Mouse (Mus musculus): Measurements from ENCODE around the gene Ripor3. TPM values are rescaled to one million over a fixed set of nuclear protein-coding genes. Genes with fewer than 3 reads are reported as not detected.

The Ripor3 gene
- total and polyA plus RNA-seq, 3 experiments: 0.17 TPM; not detected in 2

DNA sequence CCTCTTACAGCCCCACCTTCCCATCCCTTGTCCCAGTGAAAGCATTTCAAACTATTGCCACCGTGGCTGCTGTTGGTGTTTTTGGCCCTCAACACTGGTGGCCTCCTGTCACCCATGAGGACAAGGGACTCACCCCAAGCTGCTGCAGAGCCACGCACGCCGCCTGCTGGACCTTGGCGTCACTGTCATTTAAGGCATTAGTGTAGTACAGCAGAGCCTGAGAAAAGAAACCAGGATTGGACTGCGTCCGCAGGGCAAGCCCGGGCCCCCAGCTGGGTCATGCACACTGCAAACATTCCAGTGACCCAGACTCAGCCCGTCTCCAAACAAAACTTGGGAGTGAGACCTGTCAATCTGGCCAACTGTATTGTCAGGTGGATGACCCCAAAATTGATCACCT lies 27.8 kb downstream of the Ripor3 start:
- H3K27ac ChIP-seq (ENCODE audit: insufficient read depth, low read depth): no peak overlapping the region
- no peak overlapping the region for H3K9ac ChIP-seq (ENCODE audit: insufficient read depth, low read depth)

DNA sequence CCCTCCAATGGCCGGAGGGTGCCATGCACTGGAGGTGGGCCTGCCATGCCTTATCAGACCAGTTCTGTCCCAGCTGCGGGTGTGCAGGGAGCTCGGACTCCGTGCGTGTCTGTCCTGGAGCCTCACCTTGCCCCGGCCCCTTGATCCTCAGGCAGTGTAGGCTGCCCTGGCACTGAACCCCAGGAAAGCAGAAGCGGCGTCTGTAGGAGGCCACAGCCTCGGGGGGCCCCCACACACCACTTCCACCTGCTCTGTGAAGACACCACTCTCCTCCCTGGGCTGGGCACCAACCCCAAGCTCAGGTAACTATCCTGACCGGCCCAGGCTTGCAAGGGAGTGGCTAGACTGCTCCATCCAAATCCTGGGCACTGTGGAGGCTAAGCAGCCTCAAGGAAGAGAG lies 30.0 kb downstream of the Ripor3 start:
- H3K9me3 ChIP-seq (replicated peaks; ENCODE audit: low read length): no peaks in the 10 kb centered on the region
- no peak overlapping the region for H3K9ac ChIP-seq (ENCODE audit: insufficient read depth, low read depth)
- H3K27ac ChIP-seq (ENCODE audit: insufficient read depth, low read depth): no peak overlapping the region
- H3K4me2 ChIP-seq (ENCODE audit: insufficient read depth, low read depth, poor library complexity, severe bottlenecking): no peak overlapping the region
- H3K4me3 ChIP-seq (replicated peaks in 1 of 3; ENCODE audit: low read depth in 2 of 3, low read length in 2 of 3, poor library complexity in 1 of 3): no peak overlapping the region
- dilution Hi-C loops (cut with MboI; ENCODE audit: extremely low pct_ligation_motif_present, extremely low pct_unique_long_range_greater_than_20kb, low sequenced_read_pairs) (no loop called here), in situ Hi-C loops (cut with MboI; ENCODE audit: low pct_ligation_motif_present, low pct_unique_long_range_greater_than_20kb, low sequenced_read_pairs) (loop anchor here (5.0 kb wide), 1 partner anchor 83 kb away; no protein-coding TSS in a partner anchor)
- peaks cover 5 to 34% of the 10 kb centered on the region in 2 experiments; a peak in 3 of 4 replicates for H3K4me1 ChIP-seq (ENCODE audit: control insufficient read depth in 1 of 2, insufficient read depth in 2 of 2)
- peaks cover 39 to 51% of the 10 kb centered on the region in 2 experiments for H3K36me3 ChIP-seq (replicated peaks in 1 of 2; ENCODE audit: control insufficient read depth in 1 of 2, insufficient read depth in 1 of 2, low read length in 1 of 2)
- TF ChIP-seq ELF1 (IDR thresholded peaks at IDR 0.05; ENCODE audit: low read depth, low read length): no peak
- TF ChIP-seq NELFE (IDR thresholded peaks at IDR 0.05; ENCODE audit: low read depth, low read length): no peak
- no peak for TF ChIP-seq ZC3H11A (IDR thresholded peaks at IDR 0.05; ENCODE audit: low read depth, low read length)
- H3K79me2 ChIP-seq (replicated peaks; ENCODE audit: control insufficient read depth, extremely low read depth, insufficient read depth, poor library complexity, severe bottlenecking): no peaks in the 10 kb centered on the region
- no peak for DNase-seq (ENCODE audit: extremely low read depth)
- no peaks in the 10 kb centered on the region for H3K27me3 ChIP-seq (replicated peaks)

More for the DNA sequence above, 27.8 kb downstream of the Ripor3 start:
- TF ChIP-seq RAD21 (IDR thresholded peaks at IDR 0.05; ENCODE audit: low read depth, low read length): peak; percentile 32
- peak in 1 of 2 experiments; percentile 46; a peak in 1 of 4 replicates for TF ChIP-seq CTCF (conservative IDR thresholded peaks at IDR 0.05 in 1 of 2, IDR thresholded peaks at IDR 0.05 in 1 of 2; ENCODE audit: low read depth in 2 of 2, low read length in 2 of 2)
- TF ChIP-seq SMC3 (IDR thresholded peaks at IDR 0.05; ENCODE audit: low read depth, low read length): peak; percentile 57
- TF ChIP-seq MXI1 (IDR thresholded peaks at IDR 0.05; ENCODE audit: low read depth, low read length): no peak
- Histone ChIP-seq H3K36me3 (replicated peaks in 1 of 2; ENCODE audit: control insufficient read depth in 1 of 2, insufficient read depth in 1 of 2, low read length in 1 of 2) (peaks cover 18 to 28% of the 10 kb centered on the region in 2 experiments), H3K4me1 (ENCODE audit: control insufficient read depth in 1 of 2, insufficient read depth in 2 of 2) (peaks cover 5 to 34% of the 10 kb centered on the region in 2 experiments; a peak in 3 of 4 replicates), H3K4me2 (ENCODE audit: insufficient read depth, low read depth, poor library complexity, severe bottlenecking) (no peak overlapping the region), H3K79me2 (replicated peaks; ENCODE audit: control insufficient read depth, extremely low read depth, insufficient read depth, poor library complexity, severe bottlenecking) (no peaks in the 10 kb centered on the region), H3K4me3 (replicated peaks in 1 of 3; ENCODE audit: low read depth in 2 of 3, low read length in 2 of 3, poor library complexity in 1 of 3) (no peak overlapping the region), H3K27me3 (replicated peaks) (peaks cover 2% of the 10 kb centered on the region), H3K9me3 (replicated peaks; ENCODE audit: low read length) (no peaks in the 10 kb centered on the region)
- in situ Hi-C loops (cut with MboI; ENCODE audit: low pct_ligation_motif_present, low pct_unique_long_range_greater_than_20kb, low sequenced_read_pairs) (loop anchor here (5.0 kb wide), 1 partner anchor 85 kb away; no protein-coding TSS in a partner anchor), dilution Hi-C loops (cut with MboI; ENCODE audit: extremely low pct_ligation_motif_present, extremely low pct_unique_long_range_greater_than_20kb, low sequenced_read_pairs) (no loop called here)
- no peak for DNase-seq (ENCODE audit: extremely low read depth)

DNA sequence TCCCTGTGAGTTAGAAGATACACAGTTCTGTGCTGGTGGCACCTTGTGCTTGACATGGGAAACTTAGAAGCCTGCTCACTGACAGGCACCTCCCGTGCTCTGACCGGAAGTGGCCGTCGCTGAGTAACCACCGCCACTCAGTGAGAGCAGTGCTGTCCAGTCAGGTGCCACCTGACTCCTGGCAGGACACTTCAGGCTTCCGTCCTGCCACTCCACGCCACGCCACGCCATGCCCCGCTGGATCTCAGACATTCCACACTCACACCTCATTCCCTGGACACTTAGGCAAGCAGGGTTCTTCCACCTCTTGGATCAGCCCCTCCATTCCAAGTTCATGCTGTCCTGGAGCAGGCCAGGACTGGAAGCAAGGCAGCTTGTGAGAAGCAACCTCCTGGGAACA lies 32.1 kb downstream of the Ripor3 start:
- Histone ChIP-seq H3K36me3 (replicated peaks in 1 of 2; ENCODE audit: control insufficient read depth in 1 of 2, insufficient read depth in 1 of 2, low read length in 1 of 2) (peaks cover 60 to 72% of the 10 kb centered on the region in 2 experiments), H3K79me2 (replicated peaks; ENCODE audit: control insufficient read depth, extremely low read depth, insufficient read depth, poor library complexity, severe bottlenecking) (no peaks in the 10 kb centered on the region), H3K27me3 (replicated peaks) (no peaks in the 10 kb centered on the region), H3K9me3 (replicated peaks; ENCODE audit: low read length) (no peaks in the 10 kb centered on the region), H3K9ac (ENCODE audit: insufficient read depth, low read depth) (no peak overlapping the region), H3K4me2 (ENCODE audit: insufficient read depth, low read depth, poor library complexity, severe bottlenecking) (no peak overlapping the region), H3K4me1 (ENCODE audit: control insufficient read depth in 1 of 2, insufficient read depth in 2 of 2) (peaks cover 0 to 25% of the 10 kb centered on the region in 2 experiments; a peak in 3 of 4 replicates), H3K4me3 (replicated peaks in 1 of 3; ENCODE audit: low read depth in 2 of 3, low read length in 2 of 3, poor library complexity in 1 of 3) (no peak overlapping the region), H3K27ac (ENCODE audit: insufficient read depth, low read depth) (no peak overlapping the region)
- DNase-seq (ENCODE audit: extremely low read depth): no peak
- no peak for TF ChIP-seq KAT2A (IDR thresholded peaks at IDR 0.05; ENCODE audit: insufficient replicate concordance, low read length)
- no peak for TF ChIP-seq MAFK (IDR thresholded peaks at IDR 0.05; ENCODE audit: insufficient replicate concordance, low read length)
- TF ChIP-seq SIN3A (IDR thresholded peaks at IDR 0.05; ENCODE audit: low read length): no peak
- no peak for TF ChIP-seq RAD21 (IDR thresholded peaks at IDR 0.05; ENCODE audit: low read depth, low read length)
- no peak for TF ChIP-seq E2F4 (IDR thresholded peaks at IDR 0.05; ENCODE audit: insufficient replicate concordance, low read depth, low read length)
- TF ChIP-seq CHD2 (IDR thresholded peaks at IDR 0.05; ENCODE audit: low read length): no peak
- TF ChIP-seq USF2 (conservative IDR thresholded peaks at IDR 0.05; ENCODE audit: low read depth, low read length): no peak
- TF ChIP-seq POLR2A (IDR thresholded peaks at IDR 0.05; ENCODE audit: low read depth, low read length): 0 out of 2 replicates have a peak, but pooled peaks have one; percentile 12
- dilution Hi-C loops (cut with MboI; ENCODE audit: extremely low pct_ligation_motif_present, extremely low pct_unique_long_range_greater_than_20kb, low sequenced_read_pairs): no loop called here
- in situ Hi-C loops (cut with MboI; ENCODE audit: low pct_ligation_motif_present, low pct_unique_long_range_greater_than_20kb, low sequenced_read_pairs): no loop called here

Measured in CH12.LX (cell line).